Mouse (Mus musculus) E14TG2a.4 (cell line): ENCODE results near the gene Man2a1.

Source experiments
- CTCF ChIP-seq: conservative IDR thresholded peaks from 2 replicates; pipeline ENCODE4 v1.5.1; 2014; ENCODE audit warnings: low read length
- NANOG ChIP-seq: IDR thresholded peaks from 2 replicates; pipeline ENCODE4 v1.6.1; 2014; ENCODE audit warnings: borderline replicate concordance, low read length, mixed read lengths
- POU5F1 ChIP-seq: IDR thresholded peaks from 2 replicates; pipeline ENCODE4 v1.6.1; 2014; ENCODE audit warnings: low read length, borderline replicate concordance

DNA sequence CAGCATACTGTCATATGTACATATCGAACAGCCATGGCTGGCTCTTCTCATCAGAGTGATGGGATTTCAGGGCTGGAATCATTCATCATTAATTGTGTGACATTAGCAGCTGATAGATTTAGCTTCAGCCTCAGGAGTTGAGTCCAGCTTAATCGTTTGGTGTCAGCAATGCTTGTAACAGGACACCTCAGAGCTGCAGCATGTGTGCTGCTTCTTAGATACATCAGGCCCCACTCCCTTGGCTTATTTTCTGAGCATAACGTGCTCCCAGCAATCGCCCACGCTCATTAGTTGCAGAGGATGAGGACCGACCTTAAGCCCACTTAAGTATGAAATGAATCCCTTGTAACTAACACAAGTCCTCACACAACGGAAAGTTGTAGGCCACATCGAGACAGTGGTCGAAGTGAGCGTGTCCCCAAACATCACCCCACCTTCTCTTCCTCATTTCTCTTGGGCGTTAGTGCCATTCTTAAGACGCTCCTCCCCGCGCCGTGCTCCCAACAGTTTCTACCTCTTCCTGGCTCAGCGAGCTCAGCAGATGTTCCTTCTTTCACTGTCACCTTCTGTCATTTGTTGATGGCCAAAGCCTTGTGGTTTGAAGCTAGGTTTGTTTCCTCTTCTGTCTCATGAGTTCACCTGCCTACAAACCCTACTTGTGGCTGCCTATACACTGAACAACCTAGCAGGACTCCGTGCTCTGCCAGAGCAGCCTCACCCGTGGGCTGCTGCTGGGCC lies 180.4 kb downstream of the Man2a1 start:
- no peak for TF ChIP-seq CTCF
- TF ChIP-seq NANOG: no peak
- TF ChIP-seq POU5F1: no peak
